Mouse (Mus musculus) intestine, embryonic 14.5 days (tissue): ENCODE measurements at regions not wholly inside any gene's neighbourhood (a gene's known extent, or its start where the extent isn't known, plus 50 kb on each side); places are given as distances from the start of the nearest gene placed in this dataset.

ENCODE experiments used
- ATAC-seq: fragments of 200-750 bp; cut with Nextera tagmentation; replicated peaks from 2 replicates; pipeline ENCODE4 v1.8.0; 2017; ENCODE audit warnings: low read depth, moderate number of reproducible peaks, moderate TSS enrichment, moderate library complexity; ENCODE audit not compliant: low FRiP score, low TSS enrichment
- DNase-seq: peaks from one replicate; pipeline ENCODE4 v3.0.0-alpha.2; 2018; ENCODE audit warnings: low spot score
- H3K27ac ChIP-seq: fragments of 300-500 bp; sonication (generic); 2 replicates; pipeline ENCODE4 v1.5.1; 2014; ENCODE audit warnings: low read depth, mild to moderate bottlenecking, control low read depth
- H3K27me3 ChIP-seq: fragments of 300-500 bp; sonication (generic); replicated peaks from 2 replicates; pipeline ENCODE4 v1.6.1; 2014; ENCODE audit warnings: low read length, control low read depth; ENCODE audit not compliant: control insufficient read depth, insufficient read depth
- H3K36me3 ChIP-seq: fragments of 300-500 bp; sonication (generic); 2 replicates; pipeline ENCODE4 v1.6.1; 2014; ENCODE audit warnings: low read length, control low read depth; ENCODE audit not compliant: control insufficient read depth, insufficient read depth
- H3K4me1 ChIP-seq: fragments of 300-500 bp; sonication (generic); replicated peaks from 2 replicates; pipeline ENCODE4 v1.6.1; 2014; ENCODE audit warnings: low read length, control low read depth, mixed read lengths; ENCODE audit not compliant: control insufficient read depth, insufficient read depth
- H3K4me2 ChIP-seq: fragments of 300-500 bp; sonication (generic); 2 replicates; pipeline ENCODE4 v1.6.1; 2014; ENCODE audit warnings: low read length
- H3K4me3 ChIP-seq: fragments of 300-500 bp; sonication (generic); 2 replicates; pipeline ENCODE4 v1.5.1; 2014; ENCODE audit warnings: low read depth, low read length, control low read depth, mixed read lengths
- H3K9ac ChIP-seq: fragments of 300-500 bp; sonication (generic); 2 replicates; pipeline ENCODE4 v1.6.1; 2014; ENCODE audit warnings: mild to moderate bottlenecking, low read length
- H3K9me3 ChIP-seq: fragments of 300-500 bp; sonication (generic); 2 replicates; pipeline ENCODE4 v1.6.1; 2016; ENCODE audit warnings: low read length, control low read depth; ENCODE audit not compliant: control insufficient read depth
- WGBS: fragments of 180-500 bp; shearing (Covaris S2); extraction: QIAGEN DNeasy Blood & Tissue Kit; methylation state at CpG from one replicate; pipeline ENCODE4 v1.1.7; 2014; 5-methylcytosine and 5-hydroxymethylcytosine counted together

GRCm38 (mm10) chr10:115717064-115717463 lies 99.6 kb upstream of the Tspan8 start:
- H3K36me3 ChIP-seq: no peaks in the 10 kb centered on the region
- H3K4me3 ChIP-seq: no peak overlapping the region
- H3K27me3 ChIP-seq: no peaks in the 10 kb centered on the region
- no peaks in the 10 kb centered on the region for H3K4me1 ChIP-seq
- H3K4me2 ChIP-seq: no peak overlapping the region
- ATAC-seq: no peak
- WGBS: 93% methylated on average over 8 of the region's 8 CpGs
- DNase-seq: no peak
- H3K9me3 ChIP-seq: no peaks in the 10 kb centered on the region
- H3K9ac ChIP-seq: no peak overlapping the region
- H3K27ac ChIP-seq: no peak overlapping the region

DNA sequence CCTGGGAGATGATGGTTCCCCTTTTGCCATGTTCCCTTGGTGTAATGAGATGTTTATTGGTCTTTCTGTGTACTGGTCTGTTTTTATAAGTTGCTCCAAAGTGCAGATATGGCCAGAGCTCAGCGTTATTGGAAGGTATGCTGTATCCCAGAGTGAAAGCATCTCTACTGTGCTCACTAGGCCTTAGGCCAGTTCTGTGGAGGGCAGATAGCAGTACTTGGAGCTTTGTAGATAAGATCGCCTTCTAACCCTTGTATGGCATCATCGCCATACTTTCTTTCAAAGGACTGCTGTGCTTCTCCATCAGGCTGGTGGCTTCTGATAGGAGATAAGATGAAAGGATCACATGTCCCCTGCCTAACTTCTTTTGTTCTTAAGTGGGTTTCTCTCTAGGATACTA lies 94.0 kb upstream of the Tspan8 start:
- Histone ChIP-seq H3K9ac (no peak overlapping the region), H3K36me3 (no peaks in the 10 kb centered on the region), H3K4me2 (no peak overlapping the region), H3K4me1 (no peaks in the 10 kb centered on the region), H3K27me3 (no peaks in the 10 kb centered on the region), H3K4me3 (no peak overlapping the region), H3K27ac (no peak overlapping the region), H3K9me3 (no peaks in the 10 kb centered on the region)
- ATAC-seq: no peak
- no peak for DNase-seq
- 85% methylated on average over 3 of the region's 3 CpGs for WGBS

- no peaks in the 10 kb centered on the region for H3K9me3 ChIP-seq
- no peak for ATAC-seq
- no peaks in the 10 kb centered on the region for H3K4me1 ChIP-seq
- no peak overlapping the region for H3K4me2 ChIP-seq
- no peaks in the 10 kb centered on the region for H3K27me3 ChIP-seq
- no peak overlapping the region for H3K27ac ChIP-seq
- H3K9ac ChIP-seq: no peak overlapping the region
- WGBS: 90% methylated on average over 10 of the region's 10 CpGs
- H3K36me3 ChIP-seq: no peaks in the 10 kb centered on the region
- no peak overlapping the region for H3K4me3 ChIP-seq
- no peak for DNase-seq
Measured at GRCm38 (mm10) chr10:115742634-115743347, 73.8 kb upstream of the Tspan8 start.

DNA sequence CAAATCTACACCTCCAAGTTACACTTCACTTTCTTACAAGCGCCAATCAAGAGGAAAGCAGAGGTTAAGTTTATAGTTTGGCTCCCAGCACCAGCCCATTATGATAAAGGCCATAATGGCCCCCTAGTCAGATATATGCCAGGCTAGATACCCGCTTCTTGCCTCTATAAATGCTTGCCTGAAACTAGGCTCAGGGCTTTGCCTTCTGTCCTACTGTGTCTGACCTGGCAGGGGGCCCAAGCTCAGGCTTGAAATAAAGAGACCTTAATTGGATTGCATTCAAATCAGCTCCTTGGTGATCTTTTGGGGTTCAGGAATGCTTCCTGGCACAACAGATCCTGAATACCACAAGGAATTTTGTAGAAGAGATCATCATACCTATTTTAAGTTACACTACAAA lies 66.8 kb upstream of the Tspan8 start:
- Histone ChIP-seq H3K9me3 (no peaks in the 10 kb centered on the region), H3K27me3 (no peaks in the 10 kb centered on the region), H3K36me3 (no peaks in the 10 kb centered on the region), H3K27ac (no peak overlapping the region), H3K4me2 (no peak overlapping the region), H3K4me3 (no peak overlapping the region), H3K4me1 (no peaks in the 10 kb centered on the region), H3K9ac (no peak overlapping the region)
- no peak for ATAC-seq
- WGBS: 84% methylated on average over 2 of the region's 2 CpGs
- no peak for DNase-seq

DNA sequence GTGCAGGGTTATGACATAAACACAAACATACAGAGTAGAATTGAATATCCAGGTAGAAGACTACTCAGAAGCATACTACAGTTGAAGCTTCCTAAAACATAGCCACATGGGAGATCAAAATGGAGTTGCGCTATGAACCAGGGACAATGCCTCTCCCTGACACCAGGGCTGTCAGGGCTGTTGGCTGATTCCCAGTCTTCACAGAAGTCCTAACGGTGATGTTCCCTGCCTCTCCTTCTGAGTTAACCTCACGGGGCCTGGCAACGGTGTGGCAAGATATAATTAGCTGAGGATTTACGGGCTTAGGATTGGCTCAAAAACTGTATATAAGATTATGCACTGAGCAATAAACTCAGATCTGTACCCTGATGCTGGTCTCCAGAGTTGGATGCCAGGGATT lies 66.4 kb upstream of the Tspan8 start:
- ATAC-seq (no peak), DNase-seq (no peak)
- H3K27me3 ChIP-seq: no peaks in the 10 kb centered on the region
- H3K4me3 ChIP-seq: no peak overlapping the region
- H3K4me1 ChIP-seq: no peaks in the 10 kb centered on the region
- no peak overlapping the region for H3K4me2 ChIP-seq
- no peaks in the 10 kb centered on the region for H3K36me3 ChIP-seq
- no peak overlapping the region for H3K9ac ChIP-seq
- no peak overlapping the region for H3K27ac ChIP-seq
- 85% methylated on average over 5 of the region's 5 CpGs for WGBS
- no peaks in the 10 kb centered on the region for H3K9me3 ChIP-seq

DNA sequence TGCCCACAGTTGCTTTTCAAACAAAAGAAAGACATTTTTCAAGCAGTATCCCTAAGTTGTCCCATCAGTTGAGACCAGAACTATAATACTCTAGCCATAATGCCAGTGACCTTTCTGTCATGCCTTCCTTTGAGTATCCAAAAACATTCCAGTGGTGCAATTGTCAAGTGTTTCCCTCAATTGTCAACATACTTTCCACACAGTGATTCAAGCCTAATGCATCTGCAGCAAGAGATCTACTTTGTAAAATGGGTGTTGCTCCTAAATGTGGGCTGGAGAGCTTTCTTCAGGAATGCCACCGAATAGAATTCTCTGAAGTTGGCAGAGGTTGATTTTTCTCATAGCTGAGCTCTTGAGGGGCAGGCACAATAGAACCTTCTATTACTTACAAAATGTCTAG lies 58.0 kb upstream of the Tspan8 start:
- Histone ChIP-seq H3K9me3 (no peaks in the 10 kb centered on the region), H3K4me1 (no peaks in the 10 kb centered on the region), H3K4me3 (no peak overlapping the region), H3K36me3 (no peaks in the 10 kb centered on the region), H3K4me2 (no peak overlapping the region), H3K27ac (no peak overlapping the region), H3K27me3 (no peaks in the 10 kb centered on the region), H3K9ac (no peak overlapping the region)
- ATAC-seq: no peak
- 76% methylated on average over 1 of the region's 1 CpGs for WGBS
- DNase-seq: no peak
